Mouse (Mus musculus) layer of hippocampus, postnatal 25 days (tissue): ENCODE measurements around the gene Olfr114. TPM values are rescaled to one million over a fixed set of nuclear protein-coding genes. Genes with fewer than 3 reads are reported as not detected.

Source experiments
- DNase-seq, 2 experiments: peaks; one replicate each; pipeline ENCODE4 v3.0.0; 2022; ENCODE audit warnings: mixed read lengths in 2 of 2, low spot score in 1 of 2; ENCODE audit errors: extremely low spot score in 1 of 2
- total RNA-seq, 2 experiments: library from RNA; stranded (reverse); gene quantifications; 2 replicates each; pipeline ENCODE4 v1.2.3; 2021

Olfr114 gene
- total RNA-seq, result not detected

DNA sequence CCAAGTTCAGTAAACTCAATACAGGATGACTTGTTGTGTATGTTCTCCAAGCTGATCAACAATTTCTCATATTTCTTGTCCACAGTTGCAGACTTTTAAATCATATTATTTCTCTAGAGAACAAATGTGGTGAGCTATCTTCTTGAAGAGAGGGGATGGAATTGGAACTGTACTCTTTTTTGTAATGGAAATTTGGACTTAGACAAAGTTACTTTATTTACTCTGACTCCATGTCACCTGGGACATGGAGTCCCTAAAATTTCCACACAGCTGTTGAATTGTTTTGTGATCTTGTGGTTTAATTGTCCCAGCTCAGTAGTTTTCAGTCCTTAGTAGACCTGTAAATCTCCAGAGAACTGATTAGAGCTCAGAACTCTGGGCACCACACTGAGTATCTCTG is at the start of gene Olfr114:
Gene Olfr114, minus strand, starts transcription at position 101 of the 400 bp plus-strand sequence.
- DNase-seq, result no peak

DNA sequence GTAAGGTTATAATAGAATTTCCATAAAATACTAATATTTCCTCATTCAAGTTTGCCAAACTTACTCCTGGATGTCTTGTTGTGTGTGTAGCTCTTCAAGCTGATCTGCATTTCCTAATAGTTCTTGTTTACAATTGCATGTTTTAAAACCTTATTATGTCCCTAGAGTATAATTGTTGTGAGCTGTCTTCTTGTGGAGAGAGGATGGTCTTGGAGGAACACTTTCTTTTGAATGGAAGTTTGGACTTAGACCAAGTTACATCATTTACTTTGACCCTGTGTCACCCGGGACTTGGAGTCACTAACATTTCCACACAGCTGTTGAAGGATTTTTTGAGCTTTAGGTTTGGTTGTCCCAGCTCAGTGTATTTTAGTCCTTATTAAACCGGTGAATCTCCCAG is 34.5 kb upstream of the Olfr114 start, which contains the start of the genes Olfr115 and Olfr116:
Gene Olfr115, minus strand, starts transcription at position 101 of the 400 bp plus-strand sequence.
Gene Olfr116, minus strand, starts transcription at position 191 of the 400 bp plus-strand sequence.
- no peak for DNase-seq

DNA sequence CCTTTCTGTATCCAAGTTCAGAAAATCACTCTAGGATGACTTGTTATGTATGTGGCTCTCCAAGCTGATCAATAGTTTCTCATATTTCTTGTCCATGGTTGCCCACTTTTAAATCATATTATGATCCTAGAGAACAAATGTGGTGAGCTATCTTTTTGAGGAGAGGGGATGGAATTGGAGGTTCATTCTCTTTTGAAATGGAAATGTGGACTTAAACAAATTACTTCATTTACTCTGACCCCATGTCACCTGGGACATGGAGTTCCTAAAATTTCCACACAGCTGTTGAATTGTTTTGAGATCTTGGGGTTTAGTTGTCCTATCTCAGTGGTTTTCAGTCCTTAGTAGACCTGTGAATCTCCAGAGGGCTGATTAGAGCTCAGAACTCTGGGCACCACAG is 15.0 kb downstream of the Olfr114 start, which contains the start of gene Olfr113:
Gene Olfr113, minus strand, starts transcription at position 101 of the 400 bp plus-strand sequence.
- DNase-seq, result no peak

DNA sequence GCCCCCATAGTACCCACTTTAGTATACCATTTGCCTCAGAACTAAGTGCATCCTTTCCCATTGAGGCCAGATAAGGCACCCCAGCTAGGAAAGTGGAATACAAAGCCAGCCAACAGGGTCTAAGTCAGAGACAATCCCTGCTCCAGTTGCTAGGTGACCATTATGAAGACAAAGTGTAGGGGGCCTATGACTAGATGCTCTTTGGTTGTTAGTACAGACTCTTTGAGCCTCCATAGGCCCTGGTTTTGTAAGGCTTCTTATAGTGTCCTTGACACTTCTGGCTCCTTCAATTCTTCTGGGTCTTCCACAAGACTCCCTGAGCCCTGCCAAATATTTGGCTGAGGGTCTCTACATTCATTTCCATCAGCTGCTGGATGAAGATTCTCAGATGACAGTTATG is 23.2 kb downstream of the Olfr114 start, which contains the start of gene Olfr112:
Gene Olfr112, minus strand, starts transcription at position 101 of the 400 bp plus-strand sequence.
- DNase-seq, result no peak

DNA sequence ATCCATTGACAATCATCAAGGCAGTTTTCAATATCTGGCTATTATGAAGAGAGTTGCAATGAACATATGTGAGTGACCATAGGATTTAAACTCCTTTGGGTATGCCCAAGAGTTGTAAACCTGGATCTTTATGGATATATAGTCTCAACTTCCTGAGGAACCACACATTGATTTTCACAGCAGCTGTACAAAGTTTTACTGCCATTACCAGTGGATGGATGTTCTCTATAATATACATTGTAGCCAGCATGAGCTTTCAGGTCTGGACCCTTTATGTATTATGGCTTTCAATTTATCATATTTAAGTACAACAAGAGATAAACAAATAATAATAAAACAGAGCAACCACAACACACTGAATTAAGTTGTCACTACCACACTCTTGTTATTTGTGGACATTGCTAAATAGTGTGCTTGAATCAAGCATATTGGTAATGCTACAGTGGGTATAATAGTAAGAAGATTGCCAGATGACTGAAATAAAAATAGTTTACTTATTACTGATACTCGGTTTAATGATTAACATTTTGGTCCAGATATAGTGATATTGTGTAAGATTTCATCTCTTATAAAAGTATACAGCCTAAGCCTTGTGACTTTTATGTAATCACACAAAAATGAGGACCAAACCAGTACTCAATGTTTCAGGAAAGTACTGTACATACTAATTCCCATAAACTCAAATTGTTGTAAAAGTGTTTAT is 33.5 kb downstream of the Olfr114 start:
- DNase-seq, result no peak

DNA sequence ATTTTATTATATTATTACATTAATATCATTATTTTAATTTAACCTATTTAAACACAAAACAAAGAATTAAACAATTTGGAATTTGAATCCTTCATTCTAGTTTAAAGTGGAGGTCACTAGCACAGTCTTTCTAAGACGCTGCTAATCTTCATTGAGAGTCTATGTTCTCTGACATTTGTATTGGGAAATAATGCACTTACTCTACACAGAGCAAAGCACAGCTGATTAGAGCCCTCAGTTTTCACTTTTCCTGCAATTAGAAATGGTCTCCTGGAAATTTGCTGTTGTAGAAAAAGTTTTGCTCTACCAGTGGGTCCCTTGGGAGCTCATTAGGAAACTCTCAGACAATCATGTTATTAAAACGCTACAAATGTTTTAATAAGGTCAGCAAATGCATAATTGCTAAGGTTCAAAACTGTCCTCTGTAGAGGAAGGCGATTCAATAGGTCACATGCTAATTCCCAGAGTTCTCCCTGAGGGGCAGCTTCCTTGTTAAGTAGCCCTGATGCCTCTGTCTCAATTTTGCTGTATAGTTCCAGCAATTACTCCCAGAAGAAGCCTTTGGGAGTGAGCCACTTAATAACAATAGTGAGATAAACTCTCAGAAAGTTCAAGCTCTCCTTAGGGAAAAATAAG is 48.6 kb downstream of the Olfr114 start:
- no peak for DNase-seq

DNA sequence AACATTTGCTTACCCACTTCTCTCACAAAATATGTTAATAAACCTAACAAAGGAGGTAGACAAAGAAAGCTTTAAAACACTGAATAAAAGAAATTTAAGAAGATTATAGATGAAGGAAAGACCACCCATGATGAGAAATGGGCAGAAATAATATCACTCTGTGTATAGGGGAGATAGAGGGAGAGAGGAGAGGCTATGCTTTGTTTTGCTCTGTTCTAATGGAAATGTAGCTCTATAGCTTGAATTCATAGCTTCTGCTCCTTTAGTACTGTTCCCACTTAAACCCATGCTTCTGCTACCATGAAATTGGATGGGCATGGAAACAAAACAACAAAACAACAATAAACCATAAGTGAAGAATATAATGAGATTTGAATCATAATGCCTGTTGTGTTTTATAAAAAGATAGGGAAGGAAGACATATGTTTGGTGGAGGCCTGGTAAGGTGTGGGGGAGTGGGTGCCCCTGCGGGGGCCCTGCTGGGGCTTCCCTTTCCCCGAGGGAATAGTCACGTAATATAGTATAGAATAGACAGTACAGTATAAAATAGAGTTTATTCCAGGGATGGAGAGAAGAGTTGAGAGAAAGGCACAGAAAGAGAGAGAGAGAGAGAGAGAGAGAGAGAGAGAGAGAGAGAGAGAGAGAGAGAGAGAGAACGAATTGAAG is 51.0 kb downstream of the Olfr114 start:
- no peak for DNase-seq

Other genes starting within 250 kb of the Olfr114 start
- gene Olfr104-ps, start 233.2 kb downstream of the Olfr114 start, total RNA-seq, result not detected
- gene Olfr105-ps, start 213.7 kb downstream of the Olfr114 start, total RNA-seq, result not detected
- gene Olfr106-ps, start 202.3 kb downstream of the Olfr114 start, total RNA-seq, result not detected
- gene Olfr107, start 193.5 kb downstream of the Olfr114 start, total RNA-seq, result not detected
- not detected for gene Olfr108, start 147.3 kb downstream of the Olfr114 start, total RNA-seq
- not detected for gene Olfr109, start 133.8 kb downstream of the Olfr114 start, total RNA-seq
- gene H2-M2, start 109.2 kb downstream of the Olfr114 start, total RNA-seq, result not detected
- gene Olfr110, start 100.3 kb downstream of the Olfr114 start, total RNA-seq, result not detected
- gene Olfr111, start 84.7 kb downstream of the Olfr114 start, total RNA-seq, result not detected
- gene Olfr112, start 23.3 kb downstream of the Olfr114 start, total RNA-seq, result not detected
- gene Olfr113, start 15.1 kb downstream of the Olfr114 start, total RNA-seq, result not detected
- gene Olfr115, start 34.4 kb upstream of the Olfr114 start, total RNA-seq, result not detected
- gene Olfr116, start 34.5 kb upstream of the Olfr114 start, total RNA-seq, result not detected
- gene Olfr117, start 71.0 kb upstream of the Olfr114 start, total RNA-seq, result not detected
- not detected for gene Olfr118, start 74.2 kb upstream of the Olfr114 start, total RNA-seq
- gene Olfr119, start 103.8 kb upstream of the Olfr114 start, total RNA-seq, result not detected
- gene Olfr120, start 129.1 kb upstream of the Olfr114 start, total RNA-seq, result not detected
- not detected for gene Olfr121, start 156.1 kb upstream of the Olfr114 start, total RNA-seq
- gene Olfr122, start 175.9 kb upstream of the Olfr114 start, total RNA-seq, result not detected
- not detected for gene Olfr123, start 200.8 kb upstream of the Olfr114 start, total RNA-seq
- gene Olfr124, start 207.1 kb upstream of the Olfr114 start, total RNA-seq, result not detected
- not detected for gene Olfr125, start 240.2 kb upstream of the Olfr114 start, total RNA-seq